Mouse (Mus musculus) hindbrain, embryonic 16.5 days (tissue): Measurements from ENCODE around the gene Zfp148. TPM values are rescaled to one million over a fixed set of nuclear protein-coding genes. Genes with fewer than 3 reads are reported as not detected.

Experiments
- ATAC-seq: fragments of 200-750 bp; cut with Nextera tagmentation; 2 replicates; pipeline ENCODE4 v1.8.0; 2017; ENCODE audit warnings: moderate TSS enrichment, moderate library complexity
- H3K27ac ChIP-seq: fragments of 300-500 bp; sonication (generic); 2 replicates; pipeline ENCODE4 v1.5.1; 2014; ENCODE audit warnings: low read depth, mild to moderate bottlenecking, control low read depth, low read length, moderate library complexity
- H3K27me3 ChIP-seq: fragments of 300-500 bp; sonication (generic); replicated peaks from 2 replicates; pipeline ENCODE4 v1.6.1; 2014; ENCODE audit warnings: low read length; ENCODE audit not compliant: control insufficient read depth, insufficient read depth
- H3K36me3 ChIP-seq: fragments of 300-500 bp; sonication (generic); 2 replicates; pipeline ENCODE4 v1.6.1; 2014; ENCODE audit warnings: mild to moderate bottlenecking, low read length, moderate library complexity, mixed read lengths; ENCODE audit not compliant: control insufficient read depth, insufficient read depth
- H3K4me1 ChIP-seq: fragments of 300-500 bp; sonication (generic); 2 replicates; pipeline ENCODE4 v1.6.1; 2014; ENCODE audit warnings: low read depth, low read length; ENCODE audit not compliant: control insufficient read depth, insufficient read depth
- H3K4me2 ChIP-seq: fragments of 300-500 bp; sonication (generic); 2 replicates; pipeline ENCODE4 v1.6.1; 2014; ENCODE audit warnings: mild to moderate bottlenecking, low read length, control low read depth, moderate library complexity
- H3K4me3 ChIP-seq: fragments of 300-500 bp; sonication (generic); 2 replicates; pipeline ENCODE4 v1.5.1; 2014; ENCODE audit warnings: mild to moderate bottlenecking, low read length, control low read depth, moderate library complexity
- H3K9ac ChIP-seq: fragments of 300-500 bp; sonication (generic); 2 replicates; pipeline ENCODE4 v1.6.1; 2014; ENCODE audit warnings: low read depth, mild to moderate bottlenecking, control low read depth, low read length, moderate library complexity
- H3K9me3 ChIP-seq: fragments of 300-500 bp; sonication (generic); 2 replicates; pipeline ENCODE4 v1.6.1; 2014; ENCODE audit warnings: mild to moderate bottlenecking, low read length, moderate library complexity; ENCODE audit not compliant: control insufficient read depth
- WGBS: fragments of 180-500 bp; shearing (Covaris S2); extraction: QIAGEN DNeasy Blood & Tissue Kit; methylation state at CpG from one replicate; pipeline ENCODE4 v1.1.7; 2014; 5-methylcytosine and 5-hydroxymethylcytosine counted together
- polyA plus RNA-seq: library from polyadenylated mRNA; unstranded; fragments of >200 nt; fragmentation: Nextera tagmentation; extraction: Ambion mirVana; gene quantifications from 2 replicates; pipeline ENCODE4 v1.2.1, GENCODE M21; 2015

The Zfp148 gene
- polyA plus RNA-seq, 1 experiment from 2014 or later, result 47.2 TPM

GRCm38 (mm10) chr16:33344379-33344778 is 36.3 kb upstream of the Zfp148 start:
- Histone ChIP-seq H3K9ac (no peak overlapping the region), H3K4me1 (peaks cover 4% of the 10 kb centered on the region; the same call in 1 of the 2 replicates), H3K36me3 (no peaks in the 10 kb centered on the region), H3K4me2 (no peak overlapping the region), H3K27ac (no peak overlapping the region), H3K4me3 (no peak overlapping the region), H3K27me3 (no peaks in the 10 kb centered on the region), H3K9me3 (no peaks in the 10 kb centered on the region)
- 0 out of 2 replicates have a peak, but pooled peaks have one; percentile 68 for ATAC-seq
- WGBS, result 35% methylated on average over 9 of the region's 9 CpGs

- H3K4me2 ChIP-seq, result no peak overlapping the region
- peaks cover 4% of the 10 kb centered on the region; the same call in 1 of the 2 replicates for H3K4me1 ChIP-seq
- no peak overlapping the region for H3K27ac ChIP-seq
- WGBS, result 76% methylated on average over 4 of the region's 4 CpGs
- no peak overlapping the region for H3K9ac ChIP-seq
- no peak for ATAC-seq
- H3K36me3 ChIP-seq, result no peaks in the 10 kb centered on the region
- H3K9me3 ChIP-seq, result no peaks in the 10 kb centered on the region
- H3K27me3 ChIP-seq, result no peaks in the 10 kb centered on the region
- H3K4me3 ChIP-seq, result no peak overlapping the region
These were observed 35.8 kb upstream of the Zfp148 start for GRCm38 (mm10) chr16:33344875-33345274.

- H3K9me3 ChIP-seq, result no peaks in the 10 kb centered on the region
- H3K4me1 ChIP-seq, result peaks cover 4% of the 10 kb centered on the region; the same call in 1 of the 2 replicates
- ATAC-seq, result no peak
- H3K9ac ChIP-seq, result no peak overlapping the region
- H3K27ac ChIP-seq, result no peak overlapping the region
- 45% methylated on average over 3 of the region's 3 CpGs for WGBS
- no peak overlapping the region for H3K4me3 ChIP-seq
- no peaks in the 10 kb centered on the region for H3K27me3 ChIP-seq
- H3K36me3 ChIP-seq, result no peaks in the 10 kb centered on the region
- H3K4me2 ChIP-seq, result no peak overlapping the region
These were observed 34.3 kb upstream of the Zfp148 start for GRCm38 (mm10) chr16:33346376-33346775.

GRCm38 (mm10) chr16:33347134-33347533 is 33.5 kb upstream of the Zfp148 start:
- no peak overlapping the region for H3K4me2 ChIP-seq
- no peaks in the 10 kb centered on the region for H3K9me3 ChIP-seq
- H3K27ac ChIP-seq, result no peak overlapping the region
- H3K27me3 ChIP-seq, result no peaks in the 10 kb centered on the region
- no peaks in the 10 kb centered on the region for H3K36me3 ChIP-seq
- no peak overlapping the region for H3K9ac ChIP-seq
- WGBS, result 35% methylated on average over 5 of the region's 5 CpGs
- peaks cover 4% of the 10 kb centered on the region; the same call in 1 of the 2 replicates for H3K4me1 ChIP-seq
- H3K4me3 ChIP-seq, result no peak overlapping the region
- no peak for ATAC-seq

- Histone ChIP-seq H3K36me3 (no peaks in the 10 kb centered on the region), H3K4me3 (no peak overlapping the region), H3K27ac (no peak overlapping the region), H3K4me2 (no peak overlapping the region), H3K4me1 (no peaks in the 10 kb centered on the region), H3K27me3 (no peaks in the 10 kb centered on the region), H3K9me3 (no peaks in the 10 kb centered on the region), H3K9ac (no peak overlapping the region)
- WGBS, result 92% methylated on average over 6 of the region's 6 CpGs
- ATAC-seq, result no peak
These were observed 22.8 kb upstream of the Zfp148 start for GRCm38 (mm10) chr16:33357805-33358204.

DNA sequence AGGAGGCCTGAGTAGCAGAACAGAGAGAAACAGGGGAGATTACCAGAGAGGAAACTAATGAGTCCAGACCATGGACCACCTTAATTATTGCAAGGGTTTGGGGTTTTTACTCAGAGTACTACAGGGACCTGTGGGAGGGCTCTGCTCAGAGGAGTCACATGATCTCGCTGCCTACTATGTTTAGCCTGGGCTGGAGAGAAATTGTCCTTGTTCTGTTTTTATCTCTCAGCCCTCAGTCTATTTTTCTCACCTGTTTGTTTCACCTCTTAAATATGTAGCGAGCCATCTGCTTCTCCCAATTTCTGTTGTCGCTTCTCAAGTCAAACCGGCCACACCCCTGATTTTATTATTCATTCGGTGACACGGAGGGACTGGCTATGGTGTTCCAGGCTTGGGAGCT is 14.9 kb upstream of the Zfp148 start:
- Histone ChIP-seq H3K4me1 (no peaks in the 10 kb centered on the region), H3K9ac (no peak overlapping the region), H3K27me3 (no peaks in the 10 kb centered on the region), H3K4me3 (no peak overlapping the region), H3K36me3 (no peaks in the 10 kb centered on the region), H3K27ac (no peak overlapping the region), H3K9me3 (no peaks in the 10 kb centered on the region), H3K4me2 (no peak overlapping the region)
- 88% methylated on average over 6 of the region's 6 CpGs for WGBS
- ATAC-seq, result no peak

DNA sequence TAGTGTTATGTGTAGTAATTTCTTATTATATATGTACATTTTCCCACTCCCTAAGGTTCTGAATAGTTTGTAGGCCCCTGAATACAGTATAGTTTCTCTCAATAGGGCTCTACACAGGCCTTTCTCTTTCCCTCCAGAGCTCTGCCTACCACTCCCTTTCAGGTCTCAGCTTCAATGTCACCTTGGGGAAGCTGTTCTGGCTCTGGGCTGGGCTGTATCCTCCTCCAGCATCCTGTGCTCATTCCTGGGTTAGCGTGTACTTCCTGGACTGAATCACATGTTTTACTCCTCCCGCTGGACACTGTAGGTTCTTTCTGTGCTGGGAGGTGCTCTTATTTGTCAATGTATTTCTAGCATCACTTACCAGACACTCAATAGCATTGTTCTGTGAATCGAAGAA is 12.0 kb upstream of the Zfp148 start:
- H3K9me3 ChIP-seq, result no peaks in the 10 kb centered on the region
- no peak for ATAC-seq
- no peaks in the 10 kb centered on the region for H3K27me3 ChIP-seq
- WGBS, result 71% methylated on average over 3 of the region's 3 CpGs
- H3K9ac ChIP-seq, result no peak overlapping the region
- H3K27ac ChIP-seq, result no peak overlapping the region
- H3K4me2 ChIP-seq, result no peak overlapping the region
- no peaks in the 10 kb centered on the region for H3K4me1 ChIP-seq
- H3K36me3 ChIP-seq, result no peaks in the 10 kb centered on the region
- no peak overlapping the region for H3K4me3 ChIP-seq

DNA sequence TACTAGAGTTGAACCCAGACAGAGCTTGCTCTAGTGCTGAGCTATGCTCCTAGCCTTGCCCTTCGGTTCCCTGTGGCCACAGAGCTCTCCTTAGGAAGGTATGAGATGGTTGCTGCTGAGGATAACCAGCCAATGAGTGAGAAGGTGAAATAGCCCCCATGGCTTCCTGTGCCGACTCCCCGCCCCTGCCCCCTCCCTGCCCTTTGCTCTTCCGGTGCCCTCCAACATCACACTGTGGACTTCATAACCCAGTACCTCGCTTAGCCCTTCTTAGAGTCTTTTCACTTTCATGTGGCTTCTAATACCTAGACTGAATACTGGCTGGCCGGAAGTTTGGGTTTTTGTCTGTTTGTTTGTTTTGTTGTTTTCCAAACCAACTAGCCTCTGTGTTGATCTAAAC is 9.8 kb upstream of the Zfp148 start:
- 63% methylated on average over 6 of the region's 6 CpGs for WGBS

GRCm38 (mm10) chr16:33372611-33373010 is 8.0 kb upstream of the Zfp148 start:
- H3K4me3 ChIP-seq, result no peak overlapping the region
- no peaks in the 10 kb centered on the region for H3K4me1 ChIP-seq
- no peak overlapping the region for H3K4me2 ChIP-seq
- no peak for ATAC-seq
- H3K36me3 ChIP-seq, result no peaks in the 10 kb centered on the region
- 68% methylated on average over 5 of the region's 5 CpGs for WGBS
- no peaks in the 10 kb centered on the region for H3K27me3 ChIP-seq
- no peak overlapping the region for H3K27ac ChIP-seq
- H3K9me3 ChIP-seq, result no peaks in the 10 kb centered on the region
- H3K9ac ChIP-seq, result no peak overlapping the region

More for the DNA sequence above, 9.8 kb upstream of the Zfp148 start:
- no peaks in the 10 kb centered on the region for H3K27me3 ChIP-seq
- no peaks in the 10 kb centered on the region for H3K4me1 ChIP-seq
- no peak overlapping the region for H3K27ac ChIP-seq
- no peak overlapping the region for H3K9ac ChIP-seq
- no peaks in the 10 kb centered on the region for H3K9me3 ChIP-seq
- no peak overlapping the region for H3K4me2 ChIP-seq
- no peaks in the 10 kb centered on the region for H3K36me3 ChIP-seq
- H3K4me3 ChIP-seq, result no peak overlapping the region
- no peak for ATAC-seq

DNA sequence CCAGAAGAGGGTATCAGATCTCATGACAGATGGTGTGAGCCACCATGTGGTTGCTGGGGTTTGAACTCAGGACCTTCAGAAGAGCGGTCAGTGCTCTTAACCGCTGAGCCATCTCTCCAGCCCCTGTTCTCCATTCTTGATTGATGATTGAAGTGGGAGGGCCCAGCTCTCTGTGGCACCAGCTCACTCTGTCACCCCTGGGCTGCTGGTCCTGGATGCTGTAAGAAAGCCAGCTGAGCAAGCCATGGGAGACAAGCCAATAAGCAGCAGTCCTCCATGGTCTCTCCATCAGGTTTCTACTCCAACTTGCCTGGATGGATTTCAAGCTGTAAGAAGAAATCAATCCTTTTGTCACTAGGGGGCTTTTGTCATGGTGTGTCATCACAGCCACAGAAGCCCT is 7.3 kb upstream of the Zfp148 start:
- no peaks in the 10 kb centered on the region for H3K4me1 ChIP-seq
- H3K27ac ChIP-seq, result no peak overlapping the region
- no peak overlapping the region for H3K4me3 ChIP-seq
- no peak overlapping the region for H3K4me2 ChIP-seq
- no peak for ATAC-seq
- no peaks in the 10 kb centered on the region for H3K27me3 ChIP-seq
- H3K9me3 ChIP-seq, result no peaks in the 10 kb centered on the region
- no peak overlapping the region for H3K9ac ChIP-seq
- 94% methylated on average over 2 of the region's 2 CpGs for WGBS
- H3K36me3 ChIP-seq, result no peaks in the 10 kb centered on the region
